Mouse (Mus musculus) lung, embryonic 14.5 days (tissue): ENCODE results near the gene Atp2a3. TPM values are rescaled to one million over a fixed set of nuclear protein-coding genes. Genes with fewer than 3 reads are reported as not detected.

Source experiments
- ATAC-seq: fragments of 200-750 bp; cut with Nextera tagmentation; 2 replicates; pipeline ENCODE4 v1.8.0; 2017; ENCODE audit warnings: mild to moderate bottlenecking, moderate TSS enrichment, moderate library complexity; ENCODE audit not compliant: insufficient read depth
- DNase-seq: peaks from one replicate; pipeline ENCODE4 v3.0.0-alpha.2; 2015
- H3K27ac ChIP-seq: fragments of 300-500 bp; sonication (generic); 2 replicates; pipeline ENCODE4 v1.5.1; 2014; ENCODE audit warnings: low read depth, mild to moderate bottlenecking, moderate library complexity
- H3K27me3 ChIP-seq: fragments of 300-500 bp; sonication (generic); 2 replicates; pipeline ENCODE4 v1.6.1; 2014; ENCODE audit warnings: low read length, control low read depth; ENCODE audit not compliant: insufficient read depth
- H3K36me3 ChIP-seq: fragments of 300-500 bp; sonication (generic); 2 replicates; pipeline ENCODE4 v1.6.1; 2014; ENCODE audit warnings: control low read depth; ENCODE audit not compliant: insufficient read depth
- H3K4me1 ChIP-seq: fragments of 300-500 bp; sonication (generic); 2 replicates; pipeline ENCODE4 v1.6.1; 2014; ENCODE audit warnings: antibody characterized with exemption, control low read depth; ENCODE audit not compliant: insufficient read depth
- H3K4me2 ChIP-seq: fragments of 300-500 bp; sonication (generic); 2 replicates; pipeline ENCODE4 v1.6.1; 2014; ENCODE audit warnings: mild to moderate bottlenecking
- H3K4me3 ChIP-seq: fragments of 300-500 bp; sonication (generic); 2 replicates; pipeline ENCODE4 v1.5.1; 2014; ENCODE audit warnings: low read depth, low read length
- H3K9ac ChIP-seq: fragments of 300-500 bp; sonication (generic); 2 replicates; pipeline ENCODE4 v1.6.1; 2014
- H3K9me3 ChIP-seq: fragments of 300-500 bp; sonication (generic); 2 replicates; pipeline ENCODE4 v1.6.1; 2016; ENCODE audit warnings: low read depth, low read length, control low read depth
- CTCF ChIP-seq: IDR thresholded peaks from 2 replicates; pipeline ENCODE4 v1.5.1; 2016; ENCODE audit warnings: antibody characterized with exemption, low read depth
- WGBS: fragments of 180-500 bp; shearing (Covaris S2); extraction: QIAGEN DNeasy Blood & Tissue Kit; methylation state at CpG from one replicate; pipeline ENCODE4 v1.1.7; 2014; 5-methylcytosine and 5-hydroxymethylcytosine counted together
- polyA plus RNA-seq: library from polyadenylated mRNA; unstranded; fragments of >200 nt; fragmentation: Nextera tagmentation; extraction: Ambion mirVana; gene quantifications from 2 replicates; pipeline ENCODE4 v1.2.1, GENCODE M21; 2014

Atp2a3 gene
- polyA plus RNA-seq, 1 experiment from 2014 or later, result 7.6 TPM

DNA sequence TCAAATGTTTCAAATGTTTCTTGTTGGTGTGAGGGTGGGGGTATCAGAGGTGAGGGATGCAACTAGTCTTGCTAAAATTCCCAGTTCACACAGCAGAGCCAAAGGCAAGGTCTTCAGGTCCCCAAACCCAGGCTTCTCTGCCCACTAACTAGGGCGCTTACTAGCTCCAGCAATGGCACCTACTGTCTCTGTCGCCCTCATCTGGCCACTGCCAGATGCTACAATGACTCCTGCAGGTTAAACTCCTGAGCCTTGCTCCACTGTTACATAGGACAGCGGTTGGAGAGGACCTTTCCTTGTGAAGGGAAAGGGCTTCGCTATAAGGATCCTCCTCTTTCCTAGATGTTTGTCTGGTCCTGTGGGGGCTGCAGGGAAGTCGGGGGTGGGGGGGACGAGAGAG is 40.1 kb downstream of the Atp2a3 start:
- Histone ChIP-seq H3K27me3 (no peaks in the 10 kb centered on the region), H3K36me3 (no peaks in the 10 kb centered on the region), H3K4me1 (0 out of 2 replicates have a peak, but pooled peaks cover 7% of the 10 kb centered on the region), H3K4me2 (no peak overlapping the region), H3K4me3 (no peak overlapping the region), H3K9me3 (no peaks in the 10 kb centered on the region), H3K9ac (no peak overlapping the region), H3K27ac (no peak overlapping the region)
- peak; percentile 89 for DNase-seq
- 7% methylated on average over 6 of the region's 6 CpGs for WGBS
- peak; percentile 94 for TF ChIP-seq CTCF
- peak; percentile 47; the same call in 1 of the 2 replicates for ATAC-seq

DNA sequence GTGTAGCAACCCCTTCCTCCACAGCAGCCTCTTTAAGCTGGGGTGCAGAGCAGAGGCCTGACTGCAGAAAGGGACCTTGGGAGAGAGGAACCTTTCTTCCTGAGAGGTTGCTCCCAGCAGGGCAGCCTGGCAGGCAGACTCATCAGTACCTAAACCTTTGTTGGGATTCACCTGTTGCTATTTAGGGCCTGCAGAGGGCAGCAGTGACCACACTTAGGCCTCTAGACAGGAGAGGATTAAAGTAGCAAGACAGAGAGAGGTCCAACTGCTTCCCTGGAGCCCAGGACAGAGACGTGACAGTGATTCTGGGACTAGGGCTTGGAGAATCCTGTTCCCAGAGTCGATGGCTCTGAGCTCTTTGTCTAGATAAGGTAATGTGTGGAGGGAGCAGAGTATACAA is 45.4 kb downstream of the Atp2a3 start:
- DNase-seq (peak; percentile 85), ATAC-seq (peak; percentile 52; the same call in 1 of the 2 replicates)
- Histone ChIP-seq H3K4me2 (no peak overlapping the region), H3K27ac (no peak overlapping the region), H3K9ac (no peak overlapping the region), H3K9me3 (no peaks in the 10 kb centered on the region), H3K27me3 (0 out of 2 replicates have a peak, but pooled peaks cover 4% of the 10 kb centered on the region), H3K4me3 (no peak overlapping the region), H3K36me3 (no peaks in the 10 kb centered on the region), H3K4me1 (no peaks in the 10 kb centered on the region)
- WGBS, result 3% methylated on average over 2 of the region's 2 CpGs
- TF ChIP-seq CTCF, result peak; percentile 87

DNA sequence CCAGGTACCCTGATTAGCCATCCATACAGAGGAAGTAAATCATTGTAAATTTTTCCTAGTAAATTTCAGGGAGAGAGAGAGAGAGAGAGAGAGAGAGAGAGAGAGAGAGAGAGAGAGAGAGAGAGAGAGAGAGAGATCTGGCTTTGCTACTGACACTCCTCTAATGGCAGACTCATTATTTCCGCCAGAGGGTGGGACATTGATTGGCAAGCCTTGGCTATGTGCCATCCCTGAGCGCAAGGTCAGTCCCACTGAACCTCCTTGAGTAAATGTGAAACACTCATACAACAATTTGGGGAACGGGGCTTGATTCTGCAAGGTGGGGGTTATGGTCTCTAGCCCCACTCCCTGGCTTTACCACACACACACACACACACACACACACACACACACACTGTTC is 46.1 kb downstream of the Atp2a3 start:
- no peak for ATAC-seq
- H3K9ac ChIP-seq, result no peak overlapping the region
- no peaks in the 10 kb centered on the region for H3K9me3 ChIP-seq
- no peaks in the 10 kb centered on the region for H3K36me3 ChIP-seq
- 64% methylated on average over 3 of the region's 3 CpGs for WGBS
- H3K4me3 ChIP-seq, result no peak overlapping the region
- H3K4me1 ChIP-seq, result no peaks in the 10 kb centered on the region
- H3K27me3 ChIP-seq, result 0 out of 2 replicates have a peak, but pooled peaks cover 4% of the 10 kb centered on the region
- H3K27ac ChIP-seq, result no peak overlapping the region
- no peak overlapping the region for H3K4me2 ChIP-seq
- no peak for TF ChIP-seq CTCF
- DNase-seq, result no peak

DNA sequence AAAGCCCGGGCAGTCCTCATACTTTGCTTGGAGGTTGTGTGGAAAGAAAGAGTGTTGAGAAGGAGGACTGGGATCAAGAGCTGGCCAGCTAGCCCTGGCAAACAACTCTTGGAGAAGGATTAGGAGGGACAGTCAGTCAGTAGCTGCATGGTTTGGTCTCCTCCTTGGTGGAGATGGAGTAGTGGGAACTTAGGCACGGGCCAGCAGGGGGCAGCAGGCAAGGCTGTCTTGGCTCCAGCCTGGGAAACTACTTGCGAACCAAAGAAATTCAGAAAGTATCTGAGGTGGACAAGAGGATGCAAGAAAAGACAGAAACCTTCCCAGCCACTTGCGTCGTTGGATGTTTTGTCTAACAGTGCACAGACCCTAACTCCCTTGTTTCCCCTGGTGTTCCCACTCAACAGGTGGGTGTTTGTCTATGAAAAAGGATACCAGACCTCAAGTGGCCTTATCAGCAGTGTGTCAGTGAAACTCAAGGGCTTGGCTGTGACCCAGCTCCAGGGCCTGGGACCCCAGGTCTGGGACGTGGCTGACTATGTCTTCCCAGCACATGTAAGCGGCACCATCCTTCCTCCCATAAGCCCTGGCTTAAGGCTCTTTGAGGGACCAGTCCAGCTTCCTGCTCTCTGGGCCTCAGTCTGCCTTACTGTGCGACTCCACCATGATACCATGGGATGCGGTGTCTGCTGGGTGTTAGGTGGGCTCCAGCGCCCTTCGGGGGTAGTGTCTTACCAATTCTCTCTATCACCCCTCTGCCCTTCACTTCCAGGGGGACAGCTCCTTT is 46.9 kb downstream of the Atp2a3 start:
- WGBS, result 49% methylated on average over 11 of the region's 11 CpGs
- H3K36me3 ChIP-seq, result no peaks in the 10 kb centered on the region

DNA sequence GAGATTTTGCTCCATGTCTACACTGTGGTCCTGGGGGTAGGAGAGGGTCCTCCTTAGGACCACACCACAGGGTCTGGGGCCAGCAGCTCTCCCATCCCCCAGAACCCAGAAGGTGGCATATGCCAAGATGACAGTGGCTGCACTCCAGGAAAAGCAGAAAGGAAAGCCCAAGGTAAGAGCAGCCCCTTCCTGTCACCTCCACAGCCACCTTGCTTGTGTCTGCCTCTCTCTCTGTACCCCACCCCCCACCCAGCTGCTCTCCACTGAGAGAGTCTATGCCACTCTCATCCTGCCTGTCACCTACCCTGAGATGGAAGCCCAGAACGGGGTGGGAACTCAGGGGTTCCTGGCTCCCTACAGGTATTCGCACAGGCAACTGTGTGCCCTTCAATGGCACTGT is 47.9 kb downstream of the Atp2a3 start:
- Histone ChIP-seq H3K4me2 (no peak overlapping the region), H3K27ac (no peak overlapping the region), H3K9me3 (no peaks in the 10 kb centered on the region), H3K9ac (no peak overlapping the region), H3K4me1 (no peaks in the 10 kb centered on the region), H3K27me3 (0 out of 2 replicates have a peak, but pooled peaks cover 4% of the 10 kb centered on the region), H3K36me3 (no peaks in the 10 kb centered on the region), H3K4me3 (no peak overlapping the region)
- DNase-seq, result no peak
- no peak for ATAC-seq
- WGBS, result 54% methylated on average over 2 of the region's 2 CpGs
- TF ChIP-seq CTCF, result no peak

More for the DNA sequence above, 46.9 kb downstream of the Atp2a3 start:
- Histone ChIP-seq H3K4me2 (no peak overlapping the region), H3K4me3 (no peak overlapping the region), H3K4me1 (no peaks in the 10 kb centered on the region), H3K9me3 (no peaks in the 10 kb centered on the region), H3K27ac (no peak overlapping the region), H3K9ac (no peak overlapping the region), H3K27me3 (0 out of 2 replicates have a peak, but pooled peaks cover 4% of the 10 kb centered on the region)
- peak; percentile 89 for TF ChIP-seq CTCF
- peak; percentile 40; the same call in 1 of the 2 replicates for ATAC-seq
- DNase-seq, result peak; percentile 85

DNA sequence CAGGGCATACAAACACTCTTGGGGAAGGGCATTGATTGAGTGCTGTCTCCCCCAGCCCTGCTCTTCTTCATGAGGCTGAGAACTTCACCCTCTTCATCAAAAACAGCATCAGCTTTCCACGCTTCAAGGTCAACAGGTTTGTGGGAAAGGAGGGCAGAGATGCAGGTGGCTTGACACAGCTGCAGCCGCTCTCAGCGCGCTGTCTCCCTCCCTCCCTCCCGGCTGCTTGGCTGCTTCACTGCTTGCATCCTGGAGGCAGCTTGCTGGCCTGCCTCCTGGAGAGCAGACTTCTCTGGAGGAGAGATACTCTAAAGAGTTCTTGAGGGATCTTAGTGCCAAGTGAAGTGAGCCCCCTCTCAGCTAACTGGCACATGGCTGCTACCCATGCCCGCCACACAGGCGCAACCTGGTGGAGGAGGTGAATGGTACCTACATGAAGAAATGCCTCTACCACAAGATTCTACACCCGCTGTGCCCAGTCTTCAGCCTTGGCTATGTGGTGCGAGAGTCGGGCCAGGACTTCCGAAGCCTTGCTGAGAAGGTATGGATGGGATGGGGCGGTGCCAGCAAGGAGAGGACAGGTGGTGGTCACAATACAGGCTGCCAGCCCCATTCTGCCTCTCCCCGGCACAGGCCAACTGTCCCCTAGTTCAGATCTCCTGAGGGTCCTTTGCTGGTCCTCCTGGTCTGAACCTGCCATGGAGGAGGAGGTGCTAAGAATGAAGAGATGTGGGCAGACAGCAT is 48.7 kb downstream of the Atp2a3 start:
- no peak overlapping the region for H3K4me2 ChIP-seq
- H3K27me3 ChIP-seq, result 0 out of 2 replicates have a peak, but pooled peaks cover 4% of the 10 kb centered on the region
- no peak overlapping the region for H3K27ac ChIP-seq
- H3K4me1 ChIP-seq, result no peaks in the 10 kb centered on the region
- H3K4me3 ChIP-seq, result no peak overlapping the region
- no peak overlapping the region for H3K9ac ChIP-seq
- no peak for ATAC-seq
- WGBS, result 45% methylated on average over 13 of the region's 13 CpGs
- no peaks in the 10 kb centered on the region for H3K36me3 ChIP-seq
- TF ChIP-seq CTCF, result no peak
- H3K9me3 ChIP-seq, result no peaks in the 10 kb centered on the region
- no peak for DNase-seq

DNA sequence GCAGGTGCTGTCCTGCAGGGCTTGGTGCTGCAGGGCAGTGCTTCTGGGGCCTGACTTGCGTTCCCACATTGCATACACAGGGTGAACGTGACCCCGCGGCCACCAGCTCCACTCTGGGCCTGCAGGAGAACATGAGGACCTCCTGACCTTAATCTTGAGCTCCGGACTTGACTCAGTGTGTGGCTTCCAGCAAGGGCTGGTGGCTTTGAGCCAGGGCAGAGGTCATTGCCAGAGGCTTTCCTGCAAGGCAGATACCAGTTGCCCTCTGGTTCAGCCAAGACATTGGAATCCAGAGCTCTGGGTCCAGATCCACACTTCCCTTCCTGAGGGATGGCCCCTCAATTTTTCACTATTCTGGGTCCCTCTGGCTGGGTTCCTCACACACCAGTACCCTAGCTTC is 53.0 kb downstream of the Atp2a3 start:
- H3K9ac ChIP-seq, result no peak overlapping the region
- ATAC-seq, result no peak
- no peaks in the 10 kb centered on the region for H3K36me3 ChIP-seq
- no peaks in the 10 kb centered on the region for H3K9me3 ChIP-seq
- 72% methylated on average over 5 of the region's 5 CpGs for WGBS
- H3K27ac ChIP-seq, result no peak overlapping the region
- H3K4me2 ChIP-seq, result no peak overlapping the region
- DNase-seq, result no peak
- no peak for TF ChIP-seq CTCF
- H3K4me3 ChIP-seq, result no peak overlapping the region
- no peaks in the 10 kb centered on the region for H3K4me1 ChIP-seq
- peaks cover 4% of the 10 kb centered on the region; the same call in 1 of the 2 replicates for H3K27me3 ChIP-seq
